Mouse (Mus musculus) heart, embryonic 16.5 days (tissue): Measurements from ENCODE around the gene Tnfaip2. TPM values are rescaled to one million over a fixed set of nuclear protein-coding genes. Genes with fewer than 3 reads are reported as not detected.

Source experiments
- ATAC-seq: fragments of 200-750 bp; cut with Nextera tagmentation; replicated peaks from 2 replicates; pipeline ENCODE4 v1.8.0; 2017; ENCODE audit warnings: moderate number of reproducible peaks; ENCODE audit not compliant: insufficient read depth, low FRiP score; ENCODE audit errors: extremely low read depth
- H3K27ac ChIP-seq: fragments of 300-500 bp; sonication (generic); 2 replicates; pipeline ENCODE4 v1.5.1; 2014; ENCODE audit warnings: mild to moderate bottlenecking, low read length, control low read depth, moderate library complexity
- H3K27me3 ChIP-seq: fragments of 300-500 bp; sonication (generic); 2 replicates; pipeline ENCODE4 v1.6.1; 2014; ENCODE audit warnings: low read length, mixed read lengths; ENCODE audit not compliant: control insufficient read depth, insufficient read depth
- H3K36me3 ChIP-seq: fragments of 300-500 bp; sonication (generic); 2 replicates; pipeline ENCODE4 v1.6.1; 2014; ENCODE audit not compliant: control insufficient read depth, insufficient read depth
- H3K4me1 ChIP-seq: fragments of 300-500 bp; sonication (generic); 2 replicates; pipeline ENCODE4 v1.6.1; 2014; ENCODE audit warnings: low read length, mixed read lengths; ENCODE audit not compliant: control insufficient read depth, insufficient read depth
- H3K4me2 ChIP-seq: fragments of 300-500 bp; sonication (generic); 2 replicates; pipeline ENCODE4 v1.6.1; 2014; ENCODE audit warnings: low read depth, mild to moderate bottlenecking, control low read depth, low read length
- H3K4me3 ChIP-seq: fragments of 300-500 bp; sonication (generic); 2 replicates; pipeline ENCODE4 v1.5.1; 2014; ENCODE audit warnings: mild to moderate bottlenecking, control low read depth, low read length
- H3K9ac ChIP-seq: fragments of 300-500 bp; sonication (generic); 2 replicates; pipeline ENCODE4 v1.6.1; 2014; ENCODE audit warnings: low read length, control low read depth
- H3K9me3 ChIP-seq: fragments of 300-500 bp; sonication (generic); replicated peaks from 2 replicates; pipeline ENCODE4 v1.6.1; 2016; ENCODE audit warnings: low read length; ENCODE audit not compliant: control insufficient read depth
- WGBS: fragments of 180-500 bp; shearing (Covaris S2); extraction: QIAGEN DNeasy Blood & Tissue Kit; methylation state at CpG from one replicate; pipeline ENCODE4 v1.1.7; 2014; 5-methylcytosine and 5-hydroxymethylcytosine counted together
- polyA plus RNA-seq: library from polyadenylated mRNA; unstranded; fragments of >200 nt; fragmentation: Nextera tagmentation; extraction: Ambion mirVana; gene quantifications from 2 replicates; pipeline ENCODE4 v1.2.1, GENCODE M21; 2015

Tnfaip2 gene
- polyA plus RNA-seq, 1 experiment from 2014 or later = 3.2 TPM

DNA sequence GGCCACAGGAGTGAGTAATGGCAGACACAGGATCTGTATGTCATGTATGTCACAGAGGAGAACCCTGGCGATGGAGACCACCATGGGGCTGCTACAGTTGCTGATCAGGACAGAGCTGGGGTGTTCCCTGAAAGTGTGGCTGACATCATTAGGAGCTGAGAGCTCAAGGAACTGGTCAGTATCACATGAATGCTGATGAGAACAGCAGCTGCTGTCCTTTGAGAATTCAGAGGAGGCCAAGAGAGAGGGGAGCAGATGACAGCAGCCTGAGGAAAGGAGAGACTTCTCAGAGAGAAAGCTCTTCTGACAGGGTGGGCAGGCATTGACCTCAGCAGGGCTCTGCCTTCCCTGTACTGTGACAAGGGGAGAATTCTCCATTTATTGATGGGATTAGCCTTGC, 15.5 kb downstream of the Tnfaip2 start:
- Histone ChIP-seq H3K9ac (no peak overlapping the region), H3K36me3 (no peaks in the 10 kb centered on the region), H3K4me2 (no peak overlapping the region), H3K9me3 (no peaks in the 10 kb centered on the region), H3K27me3 (peaks cover 30% of the 10 kb centered on the region), H3K4me1 (peaks cover 20% of the 10 kb centered on the region), H3K4me3 (no peak overlapping the region), H3K27ac (no peak overlapping the region)
- no peak for ATAC-seq
- WGBS = 65% methylated on average over 1 of the region's 1 CpGs

DNA sequence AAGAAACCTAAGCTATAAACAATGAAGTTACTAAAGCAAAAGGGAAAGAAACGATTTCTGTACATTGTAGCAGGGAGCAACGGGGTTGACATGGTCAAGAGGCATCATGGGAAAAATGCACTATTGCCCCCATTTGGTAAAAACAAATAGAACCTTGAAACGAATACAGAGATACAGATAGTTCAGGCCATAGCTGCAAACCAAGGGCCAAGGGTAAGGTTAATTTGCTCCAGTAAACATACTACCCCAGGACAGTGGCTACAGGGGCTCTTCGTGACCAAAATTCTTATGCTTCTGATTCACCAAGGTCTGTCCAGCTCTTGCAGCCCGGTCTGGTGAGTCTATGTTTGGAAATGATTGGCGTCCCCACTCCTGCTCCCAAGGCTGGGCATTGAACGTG, 21.3 kb downstream of the Tnfaip2 start:
- ATAC-seq = no peak
- 77% methylated on average over 7 of the region's 7 CpGs for WGBS
- Histone ChIP-seq H3K36me3 (no peaks in the 10 kb centered on the region), H3K4me2 (no peak overlapping the region), H3K9ac (no peak overlapping the region), H3K4me1 (peaks cover 6% of the 10 kb centered on the region), H3K27me3 (peaks cover 6% of the 10 kb centered on the region; the same call in 1 of the 2 replicates), H3K9me3 (no peaks in the 10 kb centered on the region), H3K4me3 (no peak overlapping the region), H3K27ac (no peak overlapping the region)

DNA sequence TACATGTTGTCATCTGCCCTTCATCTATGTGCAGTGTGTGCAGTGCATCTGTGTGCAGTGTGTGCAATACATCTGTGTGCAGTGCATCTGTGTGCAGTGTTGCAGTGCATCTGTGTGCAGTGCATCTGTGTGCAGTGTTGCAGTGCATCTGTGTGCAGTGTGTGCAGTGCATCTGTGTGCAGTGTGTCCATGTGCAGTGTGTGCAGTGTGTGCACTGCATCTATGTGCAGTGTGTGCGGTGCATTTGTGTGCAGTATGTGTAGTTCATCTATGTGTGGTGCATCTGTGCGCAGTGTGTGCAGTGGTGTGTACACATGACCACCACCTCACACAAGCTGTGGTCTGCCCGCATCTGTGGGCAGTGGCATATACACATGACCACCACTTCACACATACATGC, 24.1 kb downstream of the Tnfaip2 start:
- ATAC-seq = no peak; the same call in 1 of the 2 replicates
- Histone ChIP-seq H3K4me3 (no peak overlapping the region), H3K4me2 (no peak overlapping the region), H3K27ac (no peak overlapping the region), H3K4me1 (peaks cover 4% of the 10 kb centered on the region), H3K27me3 (0 out of 2 replicates have a peak, but pooled peaks cover 4% of the 10 kb centered on the region), H3K9ac (no peak overlapping the region), H3K9me3 (no peaks in the 10 kb centered on the region), H3K36me3 (no peaks in the 10 kb centered on the region)
- WGBS = 88% methylated on average over 3 of the region's 3 CpGs

- 78% methylated on average over 7 of the region's 7 CpGs for WGBS
- no peak for ATAC-seq
Measured at GRCm38 (mm10) chr12:111468206-111468605, 25.9 kb downstream of the Tnfaip2 start.

GRCm38 (mm10) chr12:111469507-111469906, 27.2 kb downstream of the Tnfaip2 start:
- no peak overlapping the region for H3K9ac ChIP-seq
- H3K27me3 ChIP-seq = 0 out of 2 replicates have a peak, but pooled peaks cover 4% of the 10 kb centered on the region
- WGBS = 9% methylated on average over 8 of the region's 8 CpGs
- H3K27ac ChIP-seq = no peak overlapping the region
- no peaks in the 10 kb centered on the region for H3K36me3 ChIP-seq
- 0 out of 2 replicates have a peak, but pooled peaks have one; percentile 32 for ATAC-seq
- H3K4me3 ChIP-seq = no peak overlapping the region
- no peak overlapping the region for H3K4me2 ChIP-seq
- H3K4me1 ChIP-seq = no peaks in the 10 kb centered on the region
- H3K9me3 ChIP-seq = no peaks in the 10 kb centered on the region

More at GRCm38 (mm10) chr12:111468206-111468605, 25.9 kb downstream of the Tnfaip2 start:
- Histone ChIP-seq H3K4me3 (no peak overlapping the region), H3K27me3 (0 out of 2 replicates have a peak, but pooled peaks cover 4% of the 10 kb centered on the region), H3K9me3 (no peaks in the 10 kb centered on the region), H3K4me1 (no peaks in the 10 kb centered on the region), H3K27ac (no peak overlapping the region), H3K36me3 (no peaks in the 10 kb centered on the region), H3K4me2 (no peak overlapping the region), H3K9ac (no peak overlapping the region)

- 0 out of 2 replicates have a peak, but pooled peaks cover 4% of the 10 kb centered on the region for H3K27me3 ChIP-seq
- H3K36me3 ChIP-seq = no peaks in the 10 kb centered on the region
- H3K4me1 ChIP-seq = peaks cover 4% of the 10 kb centered on the region
- H3K4me2 ChIP-seq = no peak overlapping the region
- no peak overlapping the region for H3K4me3 ChIP-seq
- no peaks in the 10 kb centered on the region for H3K9me3 ChIP-seq
- no peak for ATAC-seq
- H3K9ac ChIP-seq = no peak overlapping the region
- no peak overlapping the region; the same call in 1 of the 2 replicates for H3K27ac ChIP-seq
- WGBS = 56% methylated on average over 1 of the region's 1 CpGs
Measured at GRCm38 (mm10) chr12:111471119-111471518, 28.9 kb downstream of the Tnfaip2 start.

DNA sequence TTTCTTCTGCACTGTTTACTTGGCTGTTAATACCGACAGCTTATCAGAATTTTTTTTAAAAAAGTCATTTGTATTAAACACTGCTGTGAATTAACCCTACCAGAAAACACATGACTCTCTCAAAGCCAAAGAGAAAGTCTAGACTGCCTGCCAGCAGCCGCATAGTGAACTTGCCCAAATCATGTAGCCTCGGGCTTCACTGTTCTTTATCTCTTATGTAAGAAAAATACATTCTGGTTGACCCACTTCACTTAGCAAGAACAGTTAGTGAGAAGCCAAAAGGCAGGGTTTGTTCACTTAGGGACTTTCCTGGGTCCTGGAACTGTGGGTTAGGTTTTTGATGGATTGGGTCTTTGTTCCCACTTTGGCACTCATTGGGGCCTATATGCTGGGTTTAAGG, 29.5 kb downstream of the Tnfaip2 start:
- Histone ChIP-seq H3K4me2 (no peak overlapping the region), H3K27ac (peak overlapping the region; percentile 25; the same call in 1 of the 2 replicates), H3K4me1 (peaks cover 4% of the 10 kb centered on the region), H3K36me3 (no peaks in the 10 kb centered on the region), H3K27me3 (0 out of 2 replicates have a peak, but pooled peaks cover 4% of the 10 kb centered on the region), H3K9me3 (no peaks in the 10 kb centered on the region), H3K4me3 (no peak overlapping the region), H3K9ac (no peak overlapping the region)
- no peak for ATAC-seq
- WGBS = 61% methylated on average over 3 of the region's 3 CpGs

DNA sequence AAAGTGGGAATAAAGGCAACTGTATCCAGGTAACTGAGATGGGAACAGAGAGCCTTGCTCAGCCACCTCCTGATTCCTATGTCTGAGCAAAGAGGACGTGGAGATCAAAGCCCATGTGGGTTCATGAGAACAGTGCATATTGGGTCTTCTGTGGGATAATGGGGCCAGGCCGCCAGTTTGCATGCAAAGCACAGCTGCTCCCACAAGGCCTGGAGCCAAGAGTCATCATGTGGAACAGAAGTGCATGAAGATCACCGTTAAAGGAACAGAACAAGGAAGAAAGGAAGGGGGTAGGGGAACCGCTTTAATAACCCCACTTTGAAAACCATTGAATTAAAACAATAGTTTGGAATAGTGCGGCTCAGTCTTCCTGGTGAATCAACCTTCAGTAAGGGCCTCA, 30.6 kb downstream of the Tnfaip2 start:
- ATAC-seq = no peak
- 77% methylated on average over 5 of the region's 5 CpGs for whole genome bisulfite sequencing
- H3K36me3 ChIP-seq = no peaks in the 10 kb centered on the region

DNA sequence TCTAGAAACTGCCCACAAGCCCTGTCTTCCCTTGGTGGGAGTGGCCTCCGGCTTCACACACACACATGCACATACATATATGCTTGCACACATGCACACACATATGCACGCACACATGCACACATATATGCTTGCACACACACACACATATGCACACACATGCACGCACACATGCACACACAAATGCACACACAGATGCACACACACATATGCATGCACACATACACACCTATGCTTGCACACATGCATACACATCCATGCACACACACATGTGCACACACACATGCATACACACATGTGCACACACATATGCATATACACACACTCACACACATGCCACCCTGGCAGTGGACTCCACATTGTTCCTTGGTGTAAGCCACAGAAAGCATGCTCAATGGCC, 32.1 kb downstream of the Tnfaip2 start:
- H3K9me3 ChIP-seq = no peaks in the 10 kb centered on the region
- H3K4me1 ChIP-seq = peaks cover 4% of the 10 kb centered on the region
- no peaks in the 10 kb centered on the region for H3K36me3 ChIP-seq
- no peak overlapping the region for H3K4me3 ChIP-seq
- 89% methylated on average over 3 of the region's 3 CpGs for WGBS
- peak overlapping the region; percentile 4; the same call in 1 of the 2 replicates for H3K27ac ChIP-seq
- no peak overlapping the region for H3K4me2 ChIP-seq
- no peak overlapping the region for H3K9ac ChIP-seq
- no peaks in the 10 kb centered on the region for H3K27me3 ChIP-seq
- peak; percentile 6; the same call in 1 of the 2 replicates for ATAC-seq

More for the DNA sequence above, 30.6 kb downstream of the Tnfaip2 start:
- Histone ChIP-seq H3K9ac (no peak overlapping the region), H3K4me2 (no peak overlapping the region), H3K27me3 (0 out of 2 replicates have a peak, but pooled peaks cover 4% of the 10 kb centered on the region), H3K4me3 (no peak overlapping the region), H3K9me3 (no peaks in the 10 kb centered on the region), H3K27ac (peak overlapping the region; percentile 0; the same call in 1 of the 2 replicates), H3K4me1 (peaks cover 4% of the 10 kb centered on the region)
